Mouse (Mus musculus): ENCODE results near the gene Dusp7.

The Dusp7 gene

GRCm38 (mm10) chr9:106420608-106421007 lies 52.2 kb downstream of the Dusp7 start:
- no peak for DNase-seq (ENCODE audit: low spot score in 2 of 2)

GRCm38 (mm10) chr9:106421033-106421864 lies 52.8 kb downstream of the Dusp7 start:
- DNase-seq (ENCODE audit: low spot score in 2 of 2) = no peak

GRCm38 (mm10) chr9:106421865-106422160 lies 53.4 kb downstream of the Dusp7 start:
- DNase-seq (ENCODE audit: low spot score in 2 of 2) = peak; percentile 59 to 73

Data from urinary bladder, adult 18-20 months (tissue).